Mouse (Mus musculus) liver, embryonic 14.5 days (tissue): ENCODE results near the gene Dock8. TPM values are rescaled to one million over a fixed set of nuclear protein-coding genes. Genes with fewer than 3 reads are reported as not detected.

ENCODE experiments used
- ATAC-seq: fragments of 200-750 bp; cut with Nextera tagmentation; 2 replicates; pipeline ENCODE4 v1.8.0; 2017; ENCODE audit warnings: moderate number of reproducible peaks, mild to moderate bottlenecking, moderate library complexity; ENCODE audit not compliant: insufficient read depth
- DNase-seq, 3 experiments: peaks; one replicate each; pipeline ENCODE4 v3.0.0-alpha.2; 2012 to 2013; ENCODE audit warnings: low read depth in 3 of 3, low spot score in 3 of 3
- H3K27ac ChIP-seq: fragments of 300-500 bp; sonication (generic); 2 replicates; pipeline ENCODE4 v1.5.1; 2014; ENCODE audit warnings: moderate library complexity, mild to moderate bottlenecking, control low read depth, inconsistent platforms
- H3K27me3 ChIP-seq: fragments of 300-500 bp; sonication (generic); 2 replicates; pipeline ENCODE4 v1.6.1; 2014; ENCODE audit warnings: mild to moderate bottlenecking, low read length, moderate library complexity; ENCODE audit not compliant: control insufficient read depth, insufficient read depth
- H3K36me3 ChIP-seq: fragments of 300-500 bp; sonication (generic); replicated peaks from 2 replicates; pipeline ENCODE4 v1.6.1; 2014; ENCODE audit warnings: low read depth; ENCODE audit not compliant: control insufficient read depth, insufficient read depth
- H3K4me1 ChIP-seq, 2 experiments: fragments of 200-500 bp in 1 of 2; fragments of 300-500 bp in 1 of 2; sonication (generic) in 1 of 2; replicated peaks; 2 replicates each; pipeline ENCODE4 v1.6.1; 2012 to 2014; ENCODE audit warnings: antibody characterized with exemption in 1 of 2, inconsistent platforms in 1 of 2, low read length in 1 of 2; ENCODE audit not compliant: control insufficient read depth in 2 of 2, insufficient read depth in 2 of 2
- H3K4me2 ChIP-seq: fragments of 300-500 bp; sonication (generic); 2 replicates; pipeline ENCODE4 v1.6.1; 2014; ENCODE audit warnings: low read depth, mild to moderate bottlenecking, control low read depth, moderate library complexity
- H3K4me3 ChIP-seq, 2 experiments: fragments of 200-500 bp in 1 of 2; fragments of 300-500 bp in 1 of 2; sonication (generic) in 1 of 2; 2 replicates each; pipeline ENCODE4 v1.5.1; 2012 to 2014; ENCODE audit warnings: low read depth in 2 of 2, low read length in 2 of 2, mild to moderate bottlenecking in 2 of 2, control low read depth in 1 of 2, inconsistent platforms in 1 of 2, moderate library complexity in 1 of 2; ENCODE audit not compliant: insufficient read depth in 1 of 2
- H3K9ac ChIP-seq: fragments of 300-500 bp; sonication (generic); replicated peaks from 2 replicates; pipeline ENCODE4 v1.6.1; 2014; ENCODE audit warnings: mild to moderate bottlenecking, control low read depth, moderate library complexity
- H3K9me3 ChIP-seq: fragments of 300-500 bp; sonication (generic); 2 replicates; pipeline ENCODE4 v1.6.1; 2016; ENCODE audit warnings: low read length, mixed read lengths; ENCODE audit not compliant: control insufficient read depth
- CTCF ChIP-seq: IDR thresholded peaks from 2 replicates; pipeline ENCODE4 v1.5.1; 2016; ENCODE audit warnings: antibody characterized with exemption, low read depth, control low read depth
- EP300 ChIP-seq: IDR thresholded peaks from 2 replicates; pipeline ENCODE4 v1.6.1; 2016; ENCODE audit warnings: antibody characterized with exemption, low read depth
- WGBS: fragments of 180-500 bp; shearing (Covaris S2); extraction: QIAGEN DNeasy Blood & Tissue Kit; methylation state at CpG from one replicate; pipeline ENCODE4 v1.1.7; 2014; ENCODE audit not compliant: insufficient replicate concordance; 5-methylcytosine and 5-hydroxymethylcytosine counted together
- polyA plus RNA-seq, 2 experiments: library from polyadenylated mRNA; depleted of rRNA in 1 of 2; stranded (reverse) in 1 of 2; unstranded in 1 of 2; fragments of >200 nt; fragmentation: Nextera tagmentation in 1 of 2; extraction: Ambion mirVana in 1 of 2; gene quantifications; 2 replicates each; pipeline versions ENCODE4 v1.2.1 to v1.2.3; 2012 to 2014

The Dock8 gene
- polyA plus RNA-seq, 2 experiments, result 3.4 to 5.9 TPM

DNA sequence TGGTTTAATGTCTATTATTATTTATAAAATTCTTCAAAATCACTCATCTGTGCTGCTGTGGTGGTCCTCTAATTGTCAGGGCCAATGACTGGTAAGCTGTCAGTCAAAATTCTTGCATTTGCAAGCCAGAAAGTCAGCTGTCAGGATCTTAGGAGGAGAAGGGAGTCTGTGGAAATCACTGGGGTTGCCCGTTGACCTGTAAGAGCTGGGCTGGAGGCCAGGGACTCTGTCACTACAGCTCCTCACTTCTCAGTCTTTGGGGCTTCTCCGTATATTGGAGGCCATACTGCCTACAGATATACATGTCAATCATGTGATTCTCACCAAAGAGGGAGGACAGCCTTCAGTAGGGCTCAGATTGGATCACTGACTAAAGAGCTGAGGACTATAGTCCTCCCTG, 221.3 kb downstream of the Dock8 start:
- no peak for ATAC-seq
- Histone ChIP-seq H3K27ac (no peak overlapping the region), H3K27me3 (no peaks in the 10 kb centered on the region), H3K4me1 (no peaks in the 10 kb centered on the region), H3K36me3 (no peaks in the 10 kb centered on the region), H3K4me3 (no peak overlapping the region), H3K9me3 (no peaks in the 10 kb centered on the region), H3K9ac (no peak overlapping the region), H3K4me2 (no peak overlapping the region)
- no peak for DNase-seq
- 50% methylated on average over 2 of the region's 2 CpGs for WGBS
- no peak for TF ChIP-seq EP300
- TF ChIP-seq CTCF, result no peak

DNA sequence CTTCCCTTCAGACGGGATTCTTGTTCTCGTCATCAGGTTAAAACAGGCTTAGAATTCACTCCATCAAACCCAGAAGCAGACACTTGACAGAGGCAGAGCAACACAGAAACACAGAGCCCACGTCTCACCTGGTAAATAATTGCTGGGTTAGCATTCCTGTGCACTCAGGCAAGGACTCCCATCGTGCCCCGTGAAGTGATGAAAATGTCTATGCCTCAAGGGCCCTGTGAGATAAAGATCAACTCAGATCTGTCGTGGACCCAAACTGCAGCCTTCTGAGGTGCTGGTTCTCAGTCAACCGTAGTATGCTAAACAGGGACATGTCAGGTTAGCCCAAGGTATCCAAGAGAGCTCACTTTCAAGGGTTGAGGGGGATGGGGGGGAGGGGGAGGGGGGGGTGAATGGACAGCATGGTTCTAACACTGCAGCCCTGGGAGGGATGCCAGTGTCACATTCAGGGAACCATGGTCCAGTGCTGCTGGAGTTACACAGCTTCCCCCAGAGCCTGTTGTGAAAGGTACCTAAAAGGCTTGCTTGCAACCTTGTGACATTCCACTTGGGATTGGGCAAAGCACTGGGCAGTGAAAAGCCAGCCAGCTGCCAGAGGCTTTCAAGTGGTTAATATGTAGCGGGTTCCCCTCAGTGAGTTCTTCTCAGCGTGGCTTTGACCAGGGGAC, 222.8 kb downstream of the Dock8 start:
- H3K36me3 ChIP-seq, result no peaks in the 10 kb centered on the region
- no peak overlapping the region for H3K9ac ChIP-seq
- H3K27me3 ChIP-seq, result no peaks in the 10 kb centered on the region
- H3K4me1 ChIP-seq, result no peaks in the 10 kb centered on the region
- H3K4me2 ChIP-seq, result no peak overlapping the region
- 49% methylated on average over 9 of the region's 9 CpGs for WGBS
- TF ChIP-seq CTCF, result no peak
- TF ChIP-seq EP300, result no peak
- DNase-seq (no peak), ATAC-seq (no peak)
- no peak overlapping the region for H3K4me3 ChIP-seq
- no peak overlapping the region for H3K27ac ChIP-seq
- H3K9me3 ChIP-seq, result no peaks in the 10 kb centered on the region

DNA sequence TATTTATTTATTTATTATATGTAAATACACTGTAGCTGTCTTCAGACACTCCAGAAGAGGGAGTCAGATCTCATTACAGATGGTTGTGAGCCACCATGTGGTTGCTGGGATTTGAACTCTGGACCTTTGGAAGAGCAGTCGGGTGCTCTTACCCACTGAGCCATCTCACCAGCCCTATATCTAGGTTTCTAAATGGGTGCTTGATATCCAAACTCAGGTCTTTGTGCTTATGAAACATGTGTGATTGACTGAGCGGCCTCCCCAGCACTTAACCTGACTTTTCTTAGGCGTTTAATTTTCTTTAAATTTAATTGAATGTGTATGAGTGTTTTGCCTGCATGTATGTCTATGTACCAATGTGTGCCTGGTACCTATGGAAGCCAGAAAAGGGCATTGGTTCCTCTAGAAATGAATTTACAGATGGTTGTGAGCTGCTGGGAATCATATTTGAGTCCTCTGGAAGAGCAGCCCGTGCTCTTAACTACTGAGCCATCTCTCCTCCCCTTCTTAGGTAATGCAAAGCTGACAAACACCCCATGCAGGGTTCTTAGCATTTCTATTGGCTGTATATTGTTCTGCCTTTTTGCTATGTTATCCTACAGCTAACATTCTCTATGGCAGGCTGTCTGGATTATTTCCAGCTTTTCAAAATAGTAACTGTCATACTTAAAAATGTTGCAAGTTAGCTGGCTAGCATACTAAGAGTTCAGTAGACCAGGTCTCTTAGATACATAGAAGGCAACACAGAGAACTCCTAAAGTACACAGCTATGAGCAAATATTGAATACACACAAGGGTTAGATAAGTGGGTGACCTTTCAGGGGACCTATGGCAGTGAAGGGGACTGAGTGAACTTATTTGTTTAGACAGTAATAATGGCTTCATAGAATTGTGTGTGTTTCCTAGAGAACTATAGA, 231.0 kb downstream of the Dock8 start:
- no peaks in the 10 kb centered on the region for H3K9me3 ChIP-seq
- H3K27me3 ChIP-seq, result peaks cover 2% of the 10 kb centered on the region; the same call in 1 of the 2 replicates
- 54% methylated on average over 4 of the region's 4 CpGs for WGBS
- no peak overlapping the region for H3K9ac ChIP-seq
- ATAC-seq (peak; percentile 50; the same call in 1 of the 2 replicates), DNase-seq (peak in 1 of 3 experiments; percentile 11)
- no peak overlapping the region for H3K4me3 ChIP-seq
- TF ChIP-seq EP300, result no peak
- TF ChIP-seq CTCF, result no peak
- H3K27ac ChIP-seq, result no peak overlapping the region
- peaks cover 0 to 3% of the 10 kb centered on the region in 2 experiments; a peak in 1 of 4 replicates for H3K4me1 ChIP-seq
- no peak overlapping the region for H3K4me2 ChIP-seq
- H3K36me3 ChIP-seq, result no peaks in the 10 kb centered on the region

DNA sequence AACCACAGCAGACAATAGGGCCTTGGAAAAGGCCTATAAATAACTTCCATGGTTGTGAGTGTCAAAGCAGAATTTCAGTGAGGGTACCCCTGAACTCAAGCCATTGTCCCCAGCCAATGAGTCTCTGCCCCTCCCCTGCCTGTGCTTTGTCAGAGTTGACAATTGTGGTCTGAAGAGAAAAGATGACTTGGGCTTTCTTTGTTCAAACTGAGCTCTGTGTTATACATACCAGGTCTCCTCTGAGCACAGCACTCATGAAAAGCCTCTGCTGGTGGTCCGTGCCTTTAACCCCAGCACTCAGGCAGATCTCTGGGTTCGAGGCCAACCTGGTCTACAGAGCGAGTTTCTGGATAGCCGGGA, 231.6 kb downstream of the Dock8 start:
- ATAC-seq (no peak), DNase-seq (no peak)
- no peaks in the 10 kb centered on the region for H3K9me3 ChIP-seq
- peaks cover 4% of the 10 kb centered on the region for H3K27me3 ChIP-seq
- WGBS, result 49% methylated on average over 4 of the region's 4 CpGs
- no peak for TF ChIP-seq CTCF
- no peak for TF ChIP-seq EP300
- no peak overlapping the region for H3K27ac ChIP-seq
- no peak overlapping the region for H3K4me3 ChIP-seq
- H3K9ac ChIP-seq, result no peak overlapping the region
- H3K4me1 ChIP-seq, result peaks cover 0 to 3% of the 10 kb centered on the region in 2 experiments; a peak in 1 of 4 replicates
- H3K4me2 ChIP-seq, result no peak overlapping the region
- no peaks in the 10 kb centered on the region for H3K36me3 ChIP-seq

DNA sequence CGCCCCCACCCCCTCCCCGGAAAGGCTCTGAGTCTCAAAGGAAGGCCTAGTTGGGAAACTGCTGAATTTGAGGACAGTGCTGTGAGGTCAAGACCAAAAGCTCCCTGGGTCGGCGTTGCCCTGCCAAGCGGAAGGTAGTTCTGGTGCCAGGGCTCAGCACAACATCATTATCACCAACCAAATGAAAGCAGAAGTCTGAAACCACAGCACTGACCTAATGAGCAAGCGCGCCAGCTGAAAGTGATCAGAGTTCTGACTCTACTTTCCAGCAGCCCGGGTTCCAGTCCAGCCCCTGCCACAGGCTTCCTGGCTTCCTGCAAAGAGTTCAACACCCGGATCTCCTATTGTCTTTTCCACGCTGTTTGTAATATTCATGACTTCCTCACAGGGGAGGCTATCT, 232.7 kb downstream of the Dock8 start:
- Histone ChIP-seq H3K4me2 (no peak overlapping the region), H3K9me3 (no peaks in the 10 kb centered on the region), H3K36me3 (no peaks in the 10 kb centered on the region), H3K27me3 (peaks cover 15% of the 10 kb centered on the region), H3K9ac (no peak overlapping the region), H3K4me1 (peaks cover 0 to 3% of the 10 kb centered on the region in 2 experiments; a peak in 1 of 4 replicates), H3K27ac (no peak overlapping the region), H3K4me3 (no peak overlapping the region)
- ATAC-seq (no peak), DNase-seq (no peak)
- no peak for TF ChIP-seq EP300
- no peak for TF ChIP-seq CTCF
- WGBS, result 30% methylated on average over 10 of the region's 10 CpGs
